Mouse (Mus musculus) bone marrow, adult 2 months (tissue): ENCODE results near the gene Stk11. TPM values are rescaled to one million over a fixed set of nuclear protein-coding genes. Genes with fewer than 3 reads are reported as not detected.

ENCODE experiments used
- H3K27ac ChIP-seq: fragments of 200-500 bp; 2 replicates; pipeline ENCODE4 v1.5.1; 2012; ENCODE audit warnings: low read depth, mild to moderate bottlenecking, control low read depth, inconsistent platforms, low read length; ENCODE audit not compliant: control insufficient read depth, poor library complexity, insufficient read depth
- H3K4me1 ChIP-seq: fragments of 200-500 bp; 2 replicates; pipeline ENCODE4 v1.6.1; 2011; ENCODE audit warnings: low read length; ENCODE audit not compliant: control insufficient read depth, insufficient read depth
- H3K4me3 ChIP-seq: fragments of 200-500 bp; replicated peaks from 2 replicates; pipeline ENCODE3; 2011; ENCODE audit warnings: mild to moderate bottlenecking, low read depth, low read length, control low read depth; ENCODE audit not compliant: control insufficient read depth
- CTCF ChIP-seq: fragments of 200-500 bp; IDR thresholded peaks from 2 replicates; pipeline ENCODE4 v1.5.1; 2011; ENCODE audit warnings: low read length, control low read depth; ENCODE audit not compliant: control insufficient read depth, insufficient read depth
- POLR2A ChIP-seq: fragments of 200-500 bp; IDR thresholded peaks from 2 replicates; pipeline ENCODE4 v1.6.1; 2011; ENCODE audit warnings: low read depth, mild to moderate bottlenecking, control low read depth, low read length, borderline replicate concordance; ENCODE audit not compliant: control insufficient read depth
- WGBS: fragments of 180-500 bp; shearing (Covaris S2); methylation state at CpG from one replicate; pipeline ENCODE4 v1.1.7; 2018; 5-methylcytosine and 5-hydroxymethylcytosine counted together
- polyA plus RNA-seq: library from polyadenylated mRNA; stranded (reverse); fragments of >200 nt; gene quantifications from 2 replicates; pipeline ENCODE4 v1.2.4, GENCODE M21; 2011; ENCODE audit warnings: low replicate concordance; ENCODE audit not compliant: missing spikeins, insufficient read depth, insufficient read length

Gene Stk11
- polyA plus RNA-seq, 1 experiment: 344 TPM

DNA sequence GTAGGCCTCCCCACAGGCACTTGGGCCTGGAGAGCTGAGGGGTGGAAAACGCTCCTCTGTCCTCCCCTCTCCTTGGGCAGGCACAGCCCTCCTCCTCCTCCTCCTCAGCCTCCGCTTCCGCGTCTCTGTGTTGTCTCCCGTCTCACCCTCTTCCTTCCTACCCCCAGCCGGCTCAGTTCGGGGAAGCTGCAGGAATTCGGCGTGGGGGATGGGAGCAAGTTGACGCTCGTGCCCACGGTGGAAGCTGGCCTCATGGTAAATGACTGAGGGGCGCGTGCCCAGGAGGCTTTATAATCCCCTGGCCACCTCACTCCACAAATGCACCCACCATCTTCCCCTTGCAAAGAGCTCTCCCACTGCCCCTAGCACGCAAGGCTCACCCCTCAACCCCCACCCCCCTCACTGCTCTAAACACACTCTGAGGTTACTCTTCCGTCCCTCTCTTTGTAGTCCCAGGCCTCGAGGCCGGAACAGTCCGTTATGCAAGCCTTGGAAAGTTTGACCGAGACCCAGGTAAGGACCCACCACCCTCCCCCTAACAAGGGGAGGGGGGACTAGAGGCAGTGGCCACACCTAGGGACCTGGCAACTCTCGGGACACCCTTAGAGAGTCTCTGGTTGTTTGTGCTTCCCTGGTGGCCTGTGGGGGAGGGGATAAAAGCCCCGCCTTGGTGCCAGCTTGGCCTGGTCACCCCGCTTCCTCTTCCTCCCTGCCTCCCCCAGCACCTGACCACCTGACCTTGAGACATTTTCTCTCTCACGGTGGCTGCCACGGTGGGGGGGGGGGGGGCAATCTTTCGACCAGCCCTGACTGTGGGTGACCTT is 35.8 kb downstream of the Stk11 start:
- Histone ChIP-seq H3K27ac (peak overlapping the region; percentile 85), H3K4me3 (peak overlapping the region; percentile 69), H3K4me1 (peaks cover 4% of the 10 kb centered on the region)
- WGBS: 1% methylated on average over 26 of the region's 26 CpGs
- TF ChIP-seq POLR2A (peak; percentile 52; the same call in 1 of the 2 replicates), CTCF (no peak)

- H3K4me3 ChIP-seq: peak overlapping the region; percentile 69
- H3K4me1 ChIP-seq: peaks cover 3% of the 10 kb centered on the region
- WGBS: 30% methylated on average over 15 of the region's 15 CpGs
- no peak for TF ChIP-seq CTCF
- no peak for TF ChIP-seq POLR2A
- peak overlapping the region; percentile 85 for H3K27ac ChIP-seq
Observed at GRCm38 (mm10) chr10:80152071-80152872, 36.7 kb downstream of the Stk11 start.

GRCm38 (mm10) chr10:80152873-80153260 is 37.3 kb downstream of the Stk11 start:
- WGBS: 66% methylated on average over 3 of the region's 3 CpGs
- TF ChIP-seq POLR2A: no peak
- no peak for TF ChIP-seq CTCF
- peak overlapping the region; percentile 85 for H3K27ac ChIP-seq
- H3K4me3 ChIP-seq: no peak overlapping the region
- peaks cover 3% of the 10 kb centered on the region for H3K4me1 ChIP-seq

DNA sequence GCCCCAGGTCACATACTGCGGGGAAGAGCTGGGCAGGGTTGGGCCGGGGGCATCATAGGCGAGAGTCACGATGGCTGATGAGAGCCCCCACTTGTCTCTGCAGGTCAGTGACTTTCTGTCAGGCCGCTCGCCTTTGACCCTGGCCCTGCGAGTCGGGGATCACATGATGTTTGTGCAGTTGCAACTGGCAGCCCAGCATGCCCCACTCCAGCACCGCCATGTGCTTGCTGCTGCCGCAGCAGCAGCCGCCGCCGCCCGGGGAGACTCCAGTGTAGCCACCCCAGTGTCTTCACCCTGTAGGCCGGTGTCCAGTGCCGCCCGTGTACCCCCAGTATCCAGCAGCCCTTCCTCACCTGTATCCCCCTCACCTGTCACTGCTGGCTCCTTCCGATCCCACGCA is 38.1 kb downstream of the Stk11 start:
- WGBS: 96% methylated on average over 19 of the region's 19 CpGs
- TF ChIP-seq CTCF: no peak
- Histone ChIP-seq H3K4me3 (no peak overlapping the region), H3K4me1 (peaks cover 5% of the 10 kb centered on the region), H3K27ac (no peak overlapping the region)

- H3K27ac ChIP-seq: no peak overlapping the region
- TF ChIP-seq POLR2A: no peak
- TF ChIP-seq CTCF: no peak
- 92% methylated on average over 7 of the region's 7 CpGs for WGBS
- H3K4me1 ChIP-seq: peaks cover 5% of the 10 kb centered on the region
- H3K4me3 ChIP-seq: no peak overlapping the region
Observed at GRCm38 (mm10) chr10:80154384-80154783, 38.8 kb downstream of the Stk11 start.

DNA sequence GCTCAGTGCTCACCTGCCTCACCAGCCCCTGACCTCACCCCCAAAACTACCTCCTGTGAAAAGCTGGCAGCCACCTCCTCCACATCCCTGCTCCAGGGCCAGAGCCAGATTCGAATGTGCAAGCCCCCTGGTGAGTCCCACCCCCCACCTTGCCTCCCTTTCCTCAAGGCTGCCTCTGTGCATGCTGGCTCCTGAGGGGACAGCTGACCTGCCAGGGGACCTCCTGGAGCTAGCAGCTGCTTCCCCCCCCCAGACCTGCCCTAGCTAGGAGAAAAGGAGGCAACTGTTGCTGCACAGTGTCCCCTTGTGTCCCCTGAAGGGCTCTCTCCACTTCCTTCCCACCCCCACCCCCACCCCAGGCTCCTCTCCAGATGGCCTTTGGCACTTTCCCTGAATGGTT is 39.7 kb downstream of the Stk11 start:
- H3K4me1 ChIP-seq: peaks cover 5% of the 10 kb centered on the region
- 71% methylated on average over 1 of the region's 1 CpGs for WGBS
- TF ChIP-seq CTCF (no peak), POLR2A (no peak)
- no peak overlapping the region for H3K4me3 ChIP-seq
- peak overlapping the region; percentile 17 for H3K27ac ChIP-seq

GRCm38 (mm10) chr10:80156002-80156751 is 40.6 kb downstream of the Stk11 start:
- H3K27ac ChIP-seq: peak overlapping the region; percentile 30; the same call in 1 of the 2 replicates
- peaks cover 11% of the 10 kb centered on the region for H3K4me1 ChIP-seq
- no peak for TF ChIP-seq CTCF
- 0 out of 2 replicates have a peak, but pooled peaks have one; percentile 12 for TF ChIP-seq POLR2A
- no peak overlapping the region for H3K4me3 ChIP-seq
- WGBS: 81% methylated on average over 29 of the region's 29 CpGs

GRCm38 (mm10) chr10:80156752-80157053 is 41.1 kb downstream of the Stk11 start:
- Histone ChIP-seq H3K4me3 (no peak overlapping the region), H3K27ac (peak overlapping the region; percentile 30; the same call in 1 of the 2 replicates)
- WGBS: 85% methylated on average over 7 of the region's 7 CpGs

More at GRCm38 (mm10) chr10:80156752-80157053, 41.1 kb downstream of the Stk11 start:
- TF ChIP-seq CTCF: no peak
- TF ChIP-seq POLR2A: no peak
- peaks cover 14% of the 10 kb centered on the region for H3K4me1 ChIP-seq
